Mouse (Mus musculus): ENCODE results near the gene BC029722.

DNA sequence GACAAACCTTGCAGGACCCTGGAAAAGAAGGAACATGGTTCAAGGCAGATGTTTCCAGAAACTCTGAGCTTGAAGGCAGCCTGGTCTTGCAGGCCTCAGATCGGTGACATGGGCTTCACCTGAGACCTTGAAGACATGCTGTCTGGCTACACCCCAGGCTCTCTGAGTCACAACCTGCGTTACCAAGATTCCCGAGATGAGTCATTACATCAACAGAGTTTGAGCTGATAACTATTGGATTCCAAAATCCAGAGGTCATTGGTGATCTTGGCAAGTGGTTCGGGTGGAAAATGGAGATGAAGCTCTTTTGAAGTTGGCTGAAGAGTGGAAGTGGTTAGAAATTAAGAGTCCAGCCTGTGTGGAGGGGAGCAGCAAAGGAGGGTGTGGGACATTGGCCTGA is 9.6 kb downstream of the BC029722 start:
- TF ChIP-seq CTCF (IDR thresholded peaks at IDR 0.05; ENCODE audit: control insufficient read depth, insufficient read depth, low read length) (no peak), POLR2A (IDR thresholded peaks at IDR 0.05; ENCODE audit: borderline replicate concordance, control insufficient read depth, low read depth, low read length) (no peak)
